Mouse (Mus musculus) midbrain, embryonic 13.5 days (tissue): Measurements from ENCODE around the gene Olfr1295. TPM values are rescaled to one million over a fixed set of nuclear protein-coding genes. Genes with fewer than 3 reads are reported as not detected.

Source experiments
- ATAC-seq: fragments of 200-750 bp; cut with Nextera tagmentation; 2 replicates; pipeline ENCODE4 v1.8.0; 2017; ENCODE audit warnings: mild to moderate bottlenecking, moderate TSS enrichment, moderate library complexity
- H3K27ac ChIP-seq: fragments of 300-500 bp; sonication (generic); 2 replicates; pipeline ENCODE4 v1.5.1; 2015; ENCODE audit warnings: inconsistent platforms, mild to moderate bottlenecking, moderate library complexity
- H3K27me3 ChIP-seq: fragments of 300-500 bp; sonication (generic); 2 replicates; pipeline ENCODE4 v1.6.1; 2015; ENCODE audit warnings: mild to moderate bottlenecking, inconsistent platforms
- H3K36me3 ChIP-seq: fragments of 300-500 bp; sonication (generic); 2 replicates; pipeline ENCODE4 v1.6.1; 2015; ENCODE audit warnings: mild to moderate bottlenecking, inconsistent platforms
- H3K4me1 ChIP-seq: fragments of 300-500 bp; sonication (generic); replicated peaks from 2 replicates; pipeline ENCODE4 v1.6.1; 2015; ENCODE audit warnings: inconsistent platforms
- H3K4me2 ChIP-seq: fragments of 300-500 bp; sonication (generic); replicated peaks from 2 replicates; pipeline ENCODE4 v1.6.1; 2015; ENCODE audit warnings: moderate library complexity, mild to moderate bottlenecking, inconsistent platforms
- H3K4me3 ChIP-seq: fragments of 300-500 bp; sonication (generic); replicated peaks from 2 replicates; pipeline ENCODE4 v1.5.1; 2015; ENCODE audit warnings: mild to moderate bottlenecking, inconsistent platforms
- H3K9ac ChIP-seq: fragments of 300-500 bp; sonication (generic); replicated peaks from 2 replicates; pipeline ENCODE4 v1.6.1; 2015; ENCODE audit warnings: mild to moderate bottlenecking, inconsistent platforms
- H3K9me3 ChIP-seq: fragments of 300-500 bp; sonication (generic); 2 replicates; pipeline ENCODE4 v1.6.1; 2016; ENCODE audit warnings: mild to moderate bottlenecking, inconsistent platforms
- WGBS: fragments of 180-500 bp; shearing (Covaris S2); methylation state at CpG from one replicate; pipeline ENCODE4 v1.1.7; 2015; 5-methylcytosine and 5-hydroxymethylcytosine counted together
- polyA plus RNA-seq: library from polyadenylated mRNA; unstranded; fragments of >200 nt; fragmentation: Nextera tagmentation; extraction: Ambion mirVana; gene quantifications from 2 replicates; pipeline ENCODE4 v1.2.1, GENCODE M21; 2015

The Olfr1295 gene
- polyA plus RNA-seq, result not detected in 2 replicates

DNA sequence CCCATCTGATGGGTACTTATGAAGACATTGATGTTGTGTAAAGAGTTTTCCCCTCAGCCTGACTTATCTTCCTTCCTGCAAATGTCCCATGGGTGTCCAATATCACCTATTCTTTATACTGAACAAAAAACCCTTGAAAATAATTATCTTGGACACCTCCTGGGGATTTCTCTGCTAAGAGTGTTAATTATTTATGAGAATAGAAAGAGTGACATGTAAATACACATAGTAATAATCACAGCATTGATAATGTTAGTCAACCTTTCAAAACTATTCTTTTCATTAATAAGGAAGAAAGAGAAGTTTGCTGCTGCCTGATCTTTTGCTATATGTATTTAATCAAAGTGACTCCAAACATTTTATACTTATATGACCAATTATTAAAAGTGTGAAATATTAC is at the start of gene Olfr1295:
TSS of gene Olfr1295 (minus strand) at position 101 of the 400 bp plus-strand sequence.
- no peak for ATAC-seq
- no peaks in the 10 kb centered on the region for H3K27me3 ChIP-seq
- no peak within 1 kb of the TSS for H3K27ac ChIP-seq
- H3K4me2 ChIP-seq, result no peak within 1 kb of the TSS
- H3K4me3 ChIP-seq, result no peak within 1 kb of the TSS
- H3K9ac ChIP-seq, result no peak within 1 kb of the TSS
- no peaks in the 10 kb centered on the region for H3K36me3 ChIP-seq
- H3K9me3 ChIP-seq, result no peaks in the 10 kb centered on the region
- no peaks in the 10 kb centered on the region for H3K4me1 ChIP-seq

DNA sequence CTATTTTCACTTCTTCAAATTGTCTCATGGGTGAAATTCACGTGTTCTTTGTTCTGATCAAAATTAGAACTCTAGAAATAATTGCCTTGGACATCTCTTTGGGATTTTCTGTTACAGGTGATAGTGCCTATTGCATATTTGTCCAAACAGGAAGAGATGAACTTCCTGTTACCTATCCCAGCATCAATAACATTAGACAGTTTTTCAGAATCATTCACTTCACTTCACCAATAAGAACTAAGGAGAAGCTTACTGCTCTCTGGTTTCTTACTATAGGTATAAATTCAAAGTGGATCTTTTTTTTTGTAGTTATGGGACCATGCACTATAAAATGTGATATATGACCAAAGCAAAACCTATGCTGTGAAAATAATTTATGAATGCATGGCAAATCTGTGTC is 29.3 kb downstream of the Olfr1295 start, which contains the start of gene Olfr1294:
TSS of gene Olfr1294 (minus strand) at position 101 of the 400 bp plus-strand sequence.
- H3K4me2 ChIP-seq, result no peak within 1 kb of the TSS
- H3K27ac ChIP-seq, result no peak within 1 kb of the TSS
- H3K36me3 ChIP-seq, result no peaks in the 10 kb centered on the region
- no peaks in the 10 kb centered on the region for H3K27me3 ChIP-seq
- H3K4me3 ChIP-seq, result no peak within 1 kb of the TSS
- no peaks in the 10 kb centered on the region for H3K9me3 ChIP-seq
- WGBS, result 54% methylated on average over 1 of the region's 1 CpGs
- H3K4me1 ChIP-seq, result no peaks in the 10 kb centered on the region
- ATAC-seq, result no peak
- no peak within 1 kb of the TSS for H3K9ac ChIP-seq

DNA sequence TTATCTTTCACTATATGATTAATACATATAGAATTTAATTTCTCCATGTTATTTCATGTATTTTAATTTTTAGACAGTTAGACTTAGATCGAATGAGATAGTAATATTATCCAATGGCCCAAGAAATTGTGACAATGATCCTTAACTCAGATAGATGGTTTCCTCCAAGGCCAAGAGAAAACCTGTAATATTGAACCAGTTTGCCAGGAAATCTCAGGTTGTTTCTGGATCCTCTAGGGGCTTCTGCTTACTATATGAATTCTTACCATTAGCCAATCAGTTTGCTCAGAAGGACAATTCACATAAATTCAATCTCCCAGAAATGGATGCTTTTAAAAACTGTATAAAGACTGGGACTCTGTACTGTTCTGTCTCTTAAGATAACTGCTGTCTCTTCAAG is 44.6 kb downstream of the Olfr1295 start, which contains the start of gene Olfr1293-ps:
TSS of gene Olfr1293-ps (plus strand) at position 301 of the 400 bp plus-strand sequence.
- Histone ChIP-seq H3K4me2 (no peak within 1 kb of the TSS), H3K9me3 (no peaks in the 10 kb centered on the region), H3K9ac (no peak within 1 kb of the TSS), H3K36me3 (no peaks in the 10 kb centered on the region), H3K27me3 (no peaks in the 10 kb centered on the region), H3K4me1 (no peaks in the 10 kb centered on the region), H3K4me3 (no peak within 1 kb of the TSS), H3K27ac (no peak within 1 kb of the TSS)
- no peak for ATAC-seq
- WGBS, result 91% methylated on average over 1 of the region's 1 CpGs

DNA sequence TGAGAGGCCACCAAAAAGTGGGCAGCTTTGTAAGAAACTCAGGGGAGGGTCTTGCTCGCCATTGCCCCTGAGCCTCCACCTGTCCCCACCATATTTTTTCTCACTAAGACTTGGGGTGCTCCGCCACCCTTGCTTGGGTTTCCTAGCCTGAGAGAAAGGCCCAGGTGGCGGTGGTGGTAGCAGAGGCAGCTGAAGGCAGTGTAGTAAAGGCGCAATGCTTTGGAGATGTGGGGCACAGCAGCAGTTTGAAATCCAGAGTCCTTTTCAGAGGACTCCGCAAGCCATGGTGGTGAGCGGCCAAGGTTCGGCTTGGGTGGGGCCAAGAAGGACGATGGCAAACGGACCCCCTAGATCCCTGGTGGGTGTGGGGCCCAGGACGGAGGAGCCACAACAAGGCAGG is 52.0 kb downstream of the Olfr1295 start:
- H3K4me3 ChIP-seq, result no peak overlapping the region
- no peak for ATAC-seq
- H3K9me3 ChIP-seq, result no peaks in the 10 kb centered on the region
- WGBS, result 91% methylated on average over 10 of the region's 10 CpGs
- no peak overlapping the region for H3K27ac ChIP-seq
- H3K27me3 ChIP-seq, result no peaks in the 10 kb centered on the region
- no peak overlapping the region for H3K9ac ChIP-seq
- H3K36me3 ChIP-seq, result no peaks in the 10 kb centered on the region
- H3K4me1 ChIP-seq, result no peaks in the 10 kb centered on the region
- no peak overlapping the region for H3K4me2 ChIP-seq

Other genes with a start within 250 kb of the Olfr1295 start
- gene Olfr1281, start 243.2 kb downstream of the Olfr1295 start, polyA plus RNA-seq, result not detected in 2 replicates
- gene Olfr1282, start 233.6 kb downstream of the Olfr1295 start, polyA plus RNA-seq, result not detected in 2 replicates
- not detected in 2 replicates for gene Olfr1283, start 202.9 kb downstream of the Olfr1295 start, polyA plus RNA-seq
- not detected in 2 replicates for gene Olfr1284, start 194.2 kb downstream of the Olfr1295 start, polyA plus RNA-seq
- not detected in 2 replicates for gene Olfr1286, start 146.6 kb downstream of the Olfr1295 start, polyA plus RNA-seq
- gene Olfr1287, start 120.5 kb downstream of the Olfr1295 start, polyA plus RNA-seq, result not detected in 2 replicates
- gene Olfr1288, start 95.6 kb downstream of the Olfr1295 start, polyA plus RNA-seq, result not detected in 2 replicates
- gene Olfr1289, start 88.9 kb downstream of the Olfr1295 start, polyA plus RNA-seq, result not detected in 2 replicates
- gene Olfr1290, start 75.9 kb downstream of the Olfr1295 start, polyA plus RNA-seq, result not detected in 2 replicates
- gene Olfr1291-ps1, start 72.5 kb downstream of the Olfr1295 start, polyA plus RNA-seq, result not detected in 2 replicates
- gene Olfr1293-ps, start 44.5 kb downstream of the Olfr1295 start, polyA plus RNA-seq, result not detected in 2 replicates
- gene Olfr1294, start 29.4 kb downstream of the Olfr1295 start, polyA plus RNA-seq, result not detected in 2 replicates
- not detected in 2 replicates for gene Olfr1297, start 56.8 kb upstream of the Olfr1295 start, polyA plus RNA-seq
- not detected in 2 replicates for gene Olfr1298, start 79.5 kb upstream of the Olfr1295 start, polyA plus RNA-seq
- gene Olfr1299, start 91.7 kb upstream of the Olfr1295 start, polyA plus RNA-seq, result not detected in 2 replicates
- not detected in 2 replicates for gene Olfr1301, start 181.3 kb upstream of the Olfr1295 start, polyA plus RNA-seq
- not detected in 2 replicates for gene Olfr1302, start 207.7 kb upstream of the Olfr1295 start, polyA plus RNA-seq